Mouse (Mus musculus): ENCODE data around the gene Tph2. TPM values are rescaled to one million over a fixed set of nuclear protein-coding genes. Genes with fewer than 3 reads are reported as not detected.
"Not testable (repeated sequence)": the region's sequence is repeated elsewhere in the genome, so short reads cannot be mapped to it uniquely, and the experiment has no call there.

Gene Tph2
- total and polyA plus RNA-seq, 2 experiments from 2014 or later, result 7.5 to 9.0 TPM

- TF ChIP-seq CTCF (IDR thresholded peaks at IDR 0.05), result 0 out of 2 replicates have a peak, but pooled peaks have one; percentile 15
- H3K4me1 ChIP-seq (ENCODE audit: insufficient read depth, low read length); DNase-seq (ENCODE audit: low spot score); H3K27ac ChIP-seq (ENCODE audit: low read depth, low read length); H3K4me3 ChIP-seq (ENCODE audit: low read depth, low read length); H3K36me3 ChIP-seq (ENCODE audit: insufficient read depth, low read length); H3K9ac ChIP-seq (replicated peaks; ENCODE audit: low read length, poor library complexity, severe bottlenecking); H3K4me2 ChIP-seq (ENCODE audit: low read depth, low read length, poor library complexity, severe bottlenecking); H3K27me3 ChIP-seq (ENCODE audit: insufficient read depth, low read length); ATAC-seq (ENCODE audit: low FRiP score); H3K9me3 ChIP-seq (ENCODE audit: low read length): not testable (repeated sequence)
- WGBS, result 70% methylated on average over 6 of the region's 6 CpGs
Measured at GRCm38 (mm10) chr10:115178019-115178418, 6.8 kb downstream of the Tph2 start.

GRCm38 (mm10) chr10:115175591-115175991 lies 9.2 kb downstream of the Tph2 start:
- Histone ChIP-seq H3K9ac (replicated peaks; ENCODE audit: low read length, poor library complexity, severe bottlenecking) (no peak overlapping the region), H3K4me1 (ENCODE audit: insufficient read depth, low read length) (no peaks in the 10 kb centered on the region), H3K36me3 (ENCODE audit: insufficient read depth, low read length) (no peaks in the 10 kb centered on the region), H3K4me3 (ENCODE audit: low read depth, low read length) (no peak overlapping the region), H3K27me3 (ENCODE audit: insufficient read depth, low read length) (no peaks in the 10 kb centered on the region), H3K27ac (ENCODE audit: low read depth, low read length) (no peak overlapping the region), H3K9me3 (ENCODE audit: low read length) (no peaks in the 10 kb centered on the region; the same call in 1 of the 2 replicates), H3K4me2 (ENCODE audit: low read depth, low read length, poor library complexity, severe bottlenecking) (no peak overlapping the region)
- DNase-seq (ENCODE audit: low spot score) (peak; percentile 63), ATAC-seq (ENCODE audit: low FRiP score) (no peak)
- 60% methylated on average over 12 of the region's 12 CpGs for WGBS
- TF ChIP-seq CTCF (IDR thresholded peaks at IDR 0.05), result no peak

DNA sequence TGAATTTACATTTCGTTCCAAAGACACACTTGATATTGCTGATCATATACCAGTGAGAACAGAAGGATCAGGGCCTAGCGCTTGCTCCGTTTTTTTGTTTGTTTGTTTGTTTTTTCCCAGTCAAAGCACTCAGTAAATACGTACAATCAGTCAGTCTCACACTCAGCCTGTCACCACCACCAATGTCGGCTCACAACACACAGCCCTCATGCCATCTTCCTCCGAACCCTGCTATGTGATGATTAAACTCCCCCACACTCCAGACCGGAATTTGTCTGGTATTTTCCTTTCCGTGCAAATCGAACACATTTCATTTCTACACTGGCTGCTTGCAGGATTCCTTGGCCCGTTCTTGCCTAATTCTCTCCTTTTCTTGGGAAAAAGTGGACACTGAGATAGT lies 11.5 kb downstream of the Tph2 start:
- H3K36me3 ChIP-seq (ENCODE audit: insufficient read depth, low read length), result no peaks in the 10 kb centered on the region

GRCm38 (mm10) chr10:115171351-115171818 lies 13.4 kb downstream of the Tph2 start:
- 38% methylated on average over 8 of the region's 8 CpGs for WGBS
- Histone ChIP-seq H3K4me3 (ENCODE audit: low read depth, low read length) (no peak overlapping the region), H3K27ac (ENCODE audit: low read depth, low read length) (no peak overlapping the region)

More for the DNA sequence above, 11.5 kb downstream of the Tph2 start:
- no peaks in the 10 kb centered on the region for H3K27me3 ChIP-seq (ENCODE audit: insufficient read depth, low read length)
- no peak overlapping the region for H3K4me2 ChIP-seq (ENCODE audit: low read depth, low read length, poor library complexity, severe bottlenecking)
- ATAC-seq (ENCODE audit: low FRiP score) (no peak), DNase-seq (ENCODE audit: low spot score) (no peak)
- no peak for TF ChIP-seq CTCF (IDR thresholded peaks at IDR 0.05)
- no peak overlapping the region for H3K27ac ChIP-seq (ENCODE audit: low read depth, low read length)
- H3K4me1 ChIP-seq (ENCODE audit: insufficient read depth, low read length), result no peaks in the 10 kb centered on the region
- no peak overlapping the region for H3K4me3 ChIP-seq (ENCODE audit: low read depth, low read length)
- H3K9ac ChIP-seq (replicated peaks; ENCODE audit: low read length, poor library complexity, severe bottlenecking), result no peak overlapping the region
- 86% methylated on average over 10 of the region's 10 CpGs for WGBS
- no peaks in the 10 kb centered on the region for H3K9me3 ChIP-seq (ENCODE audit: low read length)

DNA sequence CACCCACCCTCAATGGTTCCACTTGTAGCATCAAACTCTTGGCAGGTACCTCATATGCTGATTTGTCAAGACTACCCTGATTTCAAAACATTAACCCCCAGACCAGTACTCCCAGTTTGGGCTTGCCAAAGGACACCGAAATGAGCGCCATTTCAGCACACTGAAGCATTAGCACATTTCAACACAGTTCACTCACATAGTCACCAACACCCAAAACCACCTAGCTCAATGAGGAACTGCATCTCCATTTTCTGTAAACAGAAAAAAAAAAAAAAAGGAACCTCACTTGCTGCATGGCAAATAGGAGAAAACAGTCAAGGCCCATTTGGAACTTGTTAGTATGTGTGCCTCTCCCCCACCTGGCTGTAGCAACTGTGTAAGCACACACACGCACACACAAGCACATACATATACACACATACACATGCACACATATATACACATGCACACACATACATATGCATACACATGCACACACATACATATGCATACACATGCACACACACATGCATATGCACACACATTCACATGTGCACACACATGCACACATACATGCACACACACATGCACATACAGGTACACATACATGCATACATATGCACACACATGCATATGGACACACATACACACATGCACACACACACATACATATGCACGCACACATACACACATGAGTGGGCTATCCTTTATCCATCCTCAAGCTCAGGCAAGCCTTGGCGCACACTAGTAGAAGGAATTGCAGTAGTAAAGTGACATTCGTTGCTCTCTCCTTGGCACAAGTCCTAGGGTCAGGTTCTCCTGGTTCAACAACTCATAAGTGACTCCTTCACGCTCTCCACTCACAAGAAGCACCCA lies 14.1 kb downstream of the Tph2 start:
- H3K4me3 ChIP-seq (ENCODE audit: low read depth, low read length), result no peak overlapping the region
- no peak for DNase-seq (ENCODE audit: low spot score)

More at GRCm38 (mm10) chr10:115171351-115171818, 13.4 kb downstream of the Tph2 start:
- DNase-seq (ENCODE audit: low spot score) (peak; percentile 87), ATAC-seq (ENCODE audit: low FRiP score) (peak; percentile 47; the same call in 1 of the 2 replicates)
- Histone ChIP-seq H3K4me1 (ENCODE audit: insufficient read depth, low read length) (no peaks in the 10 kb centered on the region), H3K36me3 (ENCODE audit: insufficient read depth, low read length) (no peaks in the 10 kb centered on the region), H3K4me2 (ENCODE audit: low read depth, low read length, poor library complexity, severe bottlenecking) (no peak overlapping the region), H3K9ac (replicated peaks; ENCODE audit: low read length, poor library complexity, severe bottlenecking) (no peak overlapping the region), H3K27me3 (ENCODE audit: insufficient read depth, low read length) (no peaks in the 10 kb centered on the region), H3K9me3 (ENCODE audit: low read length) (no peaks in the 10 kb centered on the region)
- TF ChIP-seq CTCF (IDR thresholded peaks at IDR 0.05), result no peak

GRCm38 (mm10) chr10:115169410-115169809 lies 15.4 kb downstream of the Tph2 start:
- Histone ChIP-seq H3K36me3 (ENCODE audit: insufficient read depth, low read length) (no peaks in the 10 kb centered on the region), H3K9ac (replicated peaks; ENCODE audit: low read length, poor library complexity, severe bottlenecking) (no peak overlapping the region), H3K27me3 (ENCODE audit: insufficient read depth, low read length) (no peaks in the 10 kb centered on the region), H3K4me1 (ENCODE audit: insufficient read depth, low read length) (no peaks in the 10 kb centered on the region), H3K4me2 (ENCODE audit: low read depth, low read length, poor library complexity, severe bottlenecking) (0 out of 2 replicates have a peak overlapping the region, but pooled peaks have one; percentile 2), H3K9me3 (ENCODE audit: low read length) (no peaks in the 10 kb centered on the region), H3K4me3 (ENCODE audit: low read depth, low read length) (no peak overlapping the region), H3K27ac (ENCODE audit: low read depth, low read length) (no peak overlapping the region)
- no peak for TF ChIP-seq CTCF (IDR thresholded peaks at IDR 0.05)
- no peak for ATAC-seq (ENCODE audit: low FRiP score)
- 21% methylated on average over 9 of the region's 9 CpGs for WGBS
- DNase-seq (ENCODE audit: low spot score), result no peak

More for the DNA sequence above, 14.1 kb downstream of the Tph2 start:
- Histone ChIP-seq H3K4me2 (ENCODE audit: low read depth, low read length, poor library complexity, severe bottlenecking) (no peak overlapping the region), H3K27ac (ENCODE audit: low read depth, low read length) (no peak overlapping the region), H3K27me3 (ENCODE audit: insufficient read depth, low read length) (no peaks in the 10 kb centered on the region), H3K9ac (replicated peaks; ENCODE audit: low read length, poor library complexity, severe bottlenecking) (no peak overlapping the region), H3K4me1 (ENCODE audit: insufficient read depth, low read length) (no peaks in the 10 kb centered on the region), H3K36me3 (ENCODE audit: insufficient read depth, low read length) (no peaks in the 10 kb centered on the region), H3K9me3 (ENCODE audit: low read length) (no peaks in the 10 kb centered on the region)
- 82% methylated on average over 7 of the region's 7 CpGs for WGBS
- no peak for TF ChIP-seq CTCF (IDR thresholded peaks at IDR 0.05)
- ATAC-seq (ENCODE audit: low FRiP score), result no peak
